Mouse (Mus musculus) G1E (cell line): ENCODE results near the gene Tprkb. TPM values are rescaled to one million over a fixed set of nuclear protein-coding genes. Genes with fewer than 3 reads are reported as not detected.
"Not testable (repeated sequence)": the region's sequence is repeated elsewhere in the genome, so short reads cannot be mapped to it uniquely, and the experiment has no call there.

Experiments used
- ATAC-seq: 2 replicates; pipeline ENCODE4 v1.8.0; 2016; ENCODE audit warnings: mild to moderate bottlenecking; ENCODE audit not compliant: insufficient number of reproducible peaks, poor library complexity, low FRiP score, severe bottlenecking; ENCODE audit errors: extremely low read depth
- DNase-seq: peaks from one replicate; pipeline ENCODE4 v3.0.0; 2012; ENCODE audit warnings: low spot score
- H3K27me3 ChIP-seq: 2 replicates; pipeline ENCODE4 v1.6.1; 2012; ENCODE audit warnings: mild to moderate bottlenecking, low read length, inconsistent platforms; ENCODE audit not compliant: insufficient read depth
- H3K36me3 ChIP-seq: replicated peaks from 2 replicates; pipeline ENCODE3; 2012; ENCODE audit warnings: mild to moderate bottlenecking, inconsistent platforms
- H3K4me1 ChIP-seq: 2 replicates; pipeline ENCODE4 v1.6.1; 2012; ENCODE audit warnings: low read depth, low read length, inconsistent platforms, mixed read lengths; ENCODE audit not compliant: insufficient read depth
- H3K4me3 ChIP-seq: 2 replicates; pipeline ENCODE4 v1.5.1; 2012; ENCODE audit warnings: low read depth, mild to moderate bottlenecking, inconsistent platforms, low read length, moderate library complexity, mixed read lengths
- H3K9me3 ChIP-seq: replicated peaks from 2 replicates; pipeline ENCODE4 v1.6.1; 2012; ENCODE audit warnings: inconsistent platforms
- CTCF ChIP-seq: IDR thresholded peaks from 2 replicates; pipeline ENCODE4 v1.5.1; 2012; ENCODE audit warnings: low read depth, low read length, inconsistent platforms, mixed read lengths
- GATA1 ChIP-seq: IDR thresholded peaks from 2 replicates; pipeline ENCODE4 v1.6.1; 2012; ENCODE audit warnings: borderline replicate concordance, low read length, inconsistent platforms, mixed read lengths
- GATA2 ChIP-seq: IDR thresholded peaks from 2 replicates; pipeline ENCODE4 v1.6.1; 2012; ENCODE audit warnings: low read depth, low read length, inconsistent platforms, borderline replicate concordance
- POLR2AphosphoS5 ChIP-seq: IDR thresholded peaks from 2 replicates; pipeline ENCODE4 v1.6.1; 2012; ENCODE audit warnings: low read depth, low read length, inconsistent platforms; ENCODE audit not compliant: insufficient replicate concordance
- TAL1 ChIP-seq: conservative IDR thresholded peaks from 2 replicates; pipeline ENCODE4 v1.6.1; 2012; ENCODE audit warnings: low read depth, low read length, inconsistent platforms, mixed read lengths
- polyA plus RNA-seq: library from polyadenylated mRNA; stranded (reverse); fragments of >175 nt; gene quantifications from 2 replicates; pipeline ENCODE4 v1.2.3, GENCODE M21; 2012
- total RNA-seq, 2 experiments: library from RNA; stranded (forward) in 1 of 2; stranded (reverse) in 1 of 2; fragments of 200-1000 nt in 1 of 2; fragments of >200 nt in 1 of 2; fragmentation: Nextera tagmentation in 1 of 2; gene quantifications; 2 replicates each; pipeline ENCODE4 v1.2.3; 2014 to 2017

Tprkb gene
- total and polyA plus RNA-seq, 3 experiments, result 6.3 to 80.9 (median 68.6) TPM

DNA sequence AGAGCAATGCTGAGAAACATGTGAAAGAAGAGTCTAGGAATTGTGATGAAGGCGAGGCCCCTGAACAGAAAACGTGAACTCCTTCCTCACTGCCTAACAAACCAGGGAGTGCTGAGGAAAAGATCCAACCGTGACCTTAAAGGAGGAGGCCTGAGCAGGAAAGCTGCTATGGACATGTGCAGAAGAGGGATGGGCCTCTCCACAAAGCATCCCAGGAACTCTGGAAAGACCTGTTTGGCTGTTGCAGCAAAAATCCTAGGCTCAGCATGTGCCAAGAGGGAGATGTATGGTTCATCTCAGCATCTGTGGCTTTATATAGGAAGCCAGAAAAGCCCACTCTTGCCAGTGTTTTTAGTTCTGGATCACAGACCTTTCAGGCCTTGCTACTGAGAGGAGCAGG lies 61.0 kb downstream of the Tprkb start:
- peaks cover 45% of the 10 kb centered on the region for H3K27me3 ChIP-seq
- no peaks in the 10 kb centered on the region for H3K4me1 ChIP-seq
- H3K9me3 ChIP-seq, result no peaks in the 10 kb centered on the region
- no peak for DNase-seq
- no peak for ATAC-seq
- TF ChIP-seq TAL1 (no peak), GATA2 (no peak), GATA1 (no peak), POLR2AphosphoS5 (no peak), CTCF (no peak)
- H3K4me3 ChIP-seq, result no peak overlapping the region
- no peaks in the 10 kb centered on the region for H3K36me3 ChIP-seq

DNA sequence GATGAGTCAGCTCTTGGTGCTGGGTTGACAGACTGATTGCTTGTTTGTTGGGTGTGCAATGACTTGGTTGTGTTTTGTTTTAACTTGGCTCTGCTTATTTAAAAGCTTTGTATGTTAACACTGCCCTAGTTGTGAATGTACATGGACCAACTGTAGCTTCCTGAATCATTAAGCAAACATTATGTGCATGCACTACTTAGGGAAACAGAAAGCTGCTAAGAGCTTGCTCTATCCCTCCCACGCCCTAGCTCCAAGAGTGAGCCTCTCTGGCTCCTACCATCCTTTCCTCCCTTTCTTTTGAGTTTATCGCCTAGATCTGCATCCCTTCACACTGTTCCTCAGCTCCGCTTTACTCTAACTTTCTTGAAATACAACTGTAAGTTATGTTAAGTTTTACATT lies 61.7 kb downstream of the Tprkb start:
- no peak for ATAC-seq
- no peak overlapping the region for H3K4me3 ChIP-seq
- no peak for DNase-seq
- no peaks in the 10 kb centered on the region for H3K36me3 ChIP-seq
- H3K27me3 ChIP-seq, result peaks cover 45% of the 10 kb centered on the region
- peaks cover 3% of the 10 kb centered on the region for H3K9me3 ChIP-seq
- TF ChIP-seq CTCF (no peak), TAL1 (no peak), GATA1 (no peak), POLR2AphosphoS5 (no peak), GATA2 (no peak)
- no peaks in the 10 kb centered on the region for H3K4me1 ChIP-seq

DNA sequence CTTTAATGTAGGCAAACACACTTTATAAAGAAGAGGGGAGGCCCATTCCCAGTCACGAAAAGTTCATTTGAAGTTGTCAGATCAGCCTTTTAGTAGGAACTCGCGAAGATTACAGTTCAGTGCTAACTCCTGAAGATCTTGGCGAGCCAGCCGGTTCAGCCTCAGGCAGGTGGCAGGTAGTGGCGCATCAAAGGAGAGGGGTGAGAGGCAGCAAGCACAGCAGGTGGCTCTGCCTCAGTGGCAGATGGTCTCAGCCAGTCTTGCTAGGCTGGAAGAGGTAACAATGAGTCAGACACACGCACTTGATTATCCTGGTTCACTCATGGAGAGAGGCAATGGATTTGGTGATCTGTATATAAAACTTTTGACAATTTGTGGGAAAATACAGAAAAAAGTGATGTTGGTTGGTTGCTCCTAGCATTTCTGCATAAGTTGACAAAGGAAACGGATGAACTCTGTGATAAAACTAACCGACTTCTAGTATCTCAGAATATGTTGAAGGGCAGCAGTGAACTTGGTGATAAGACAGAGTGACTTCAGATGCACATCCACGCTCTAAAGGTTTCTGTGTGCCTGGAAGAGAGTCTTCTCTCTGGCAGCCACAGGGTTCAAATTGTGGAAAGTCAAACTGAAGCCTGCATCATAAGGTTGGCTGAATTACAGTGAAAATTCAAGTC lies 63.4 kb downstream of the Tprkb start:
- DNase-seq (no peak), ATAC-seq (no peak)
- H3K9me3 ChIP-seq, result peaks cover 15% of the 10 kb centered on the region
- TF ChIP-seq POLR2AphosphoS5 (no peak), GATA2 (no peak), GATA1 (no peak)
- no peaks in the 10 kb centered on the region for H3K4me1 ChIP-seq
- no peak overlapping the region for H3K4me3 ChIP-seq
- no peaks in the 10 kb centered on the region for H3K36me3 ChIP-seq
- peaks cover 38% of the 10 kb centered on the region for H3K27me3 ChIP-seq

DNA sequence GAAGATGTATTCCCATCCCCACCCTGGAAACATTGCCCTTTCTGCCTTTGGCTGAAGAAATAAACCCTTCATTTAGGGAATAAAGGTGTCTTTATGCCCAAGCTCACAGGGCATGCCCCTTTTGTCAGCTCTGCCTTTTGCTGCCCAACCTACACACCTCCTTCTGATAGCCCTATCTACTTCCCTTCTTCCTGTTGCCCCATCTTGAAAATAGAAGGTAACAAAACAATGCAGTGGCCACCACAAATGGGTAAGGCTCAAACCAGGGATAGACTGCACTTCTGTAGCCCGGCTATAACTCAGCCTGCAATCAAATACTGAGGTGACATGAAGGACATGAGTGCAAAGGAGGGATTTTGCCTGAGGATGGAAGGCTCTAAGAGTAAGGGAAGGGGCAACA lies 64.1 kb downstream of the Tprkb start:
- ATAC-seq (no peak), DNase-seq (no peak)
- Histone ChIP-seq H3K4me1 (no peaks in the 10 kb centered on the region), H3K27me3 (peaks cover 33% of the 10 kb centered on the region), H3K4me3 (no peak overlapping the region), H3K9me3 (peaks cover 15% of the 10 kb centered on the region), H3K36me3 (no peaks in the 10 kb centered on the region)
- TF ChIP-seq CTCF (no peak), GATA2 (no peak), TAL1 (no peak), GATA1 (no peak), POLR2AphosphoS5 (no peak)

DNA sequence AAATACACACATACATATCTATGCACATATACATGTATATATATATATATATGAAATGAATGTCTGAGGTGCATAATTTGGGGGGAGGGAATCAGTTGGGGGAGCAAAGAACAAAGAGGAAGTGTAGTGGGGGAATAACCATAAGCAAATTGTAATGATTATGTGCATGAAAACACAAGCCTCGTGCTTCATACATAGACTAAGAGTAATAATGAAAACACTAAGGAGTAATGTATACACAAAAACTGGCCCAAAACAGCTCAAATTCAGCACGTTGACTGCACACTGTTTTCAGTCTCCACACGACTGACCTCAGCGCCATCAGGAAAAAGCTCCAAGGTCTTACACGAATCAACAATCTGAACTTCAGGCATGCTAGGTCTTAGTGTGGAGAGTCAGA lies 64.6 kb downstream of the Tprkb start:
- Histone ChIP-seq H3K27me3 (peaks cover 29% of the 10 kb centered on the region), H3K4me3 (no peak overlapping the region), H3K4me1 (no peaks in the 10 kb centered on the region), H3K36me3 (no peaks in the 10 kb centered on the region), H3K9me3 (peaks cover 15% of the 10 kb centered on the region)
- DNase-seq, result no peak
- no peak for ATAC-seq
- TF ChIP-seq POLR2AphosphoS5 (no peak), TAL1 (no peak), GATA1 (no peak), CTCF (no peak), GATA2 (no peak)

DNA sequence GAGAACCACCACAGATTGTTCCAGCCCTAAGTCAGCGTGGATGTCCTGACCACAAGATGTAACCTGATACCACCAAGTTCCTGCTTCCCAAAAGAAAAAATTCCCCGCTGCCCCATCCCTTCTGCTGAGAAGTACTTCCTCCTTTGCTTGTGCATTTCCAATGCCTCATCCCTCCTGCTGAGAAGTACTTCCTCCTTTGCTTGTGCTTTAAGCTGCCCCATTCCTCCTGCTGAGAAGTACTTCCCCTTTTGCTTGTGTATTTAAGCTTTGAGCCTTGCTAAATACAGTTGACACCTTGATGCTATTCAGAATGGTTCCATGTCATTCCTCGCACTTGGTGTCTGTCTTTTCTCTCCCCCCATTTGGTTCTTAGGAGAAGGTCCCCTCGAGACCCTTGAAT lies 67.1 kb downstream of the Tprkb start:
- not testable (repeated sequence) for ATAC-seq, DNase-seq, H3K4me3 ChIP-seq, H3K4me1 ChIP-seq, H3K36me3 ChIP-seq
- Histone ChIP-seq H3K27me3 (peaks cover 16% of the 10 kb centered on the region), H3K9me3 (peaks cover 15% of the 10 kb centered on the region)

Other genes with a start within 250 kb of the Tprkb start
- gene Nat8f7, start 198.7 kb upstream of the Tprkb start, total RNA-seq (2014; fragmentation: Nextera tagmentation), result not detected in 2 replicates
- not detected in 2 replicates for gene Nat8f7, start 198.7 kb upstream of the Tprkb start, total RNA-seq (2017)
- not detected in 2 replicates for gene Nat8f7, start 198.7 kb upstream of the Tprkb start, polyA plus RNA-seq
- not detected in 2 replicates for gene Nat8f3, start 146.1 kb upstream of the Tprkb start, total RNA-seq (2014; fragmentation: Nextera tagmentation)
- gene Nat8f3, start 146.1 kb upstream of the Tprkb start, total RNA-seq (2017), result 0.12 and 0.22 TPM in 2 replicates
- gene Nat8f3, start 146.1 kb upstream of the Tprkb start, polyA plus RNA-seq, result not detected in 2 replicates
- not detected in 2 replicates for gene Nat8f6, start 90.9 kb upstream of the Tprkb start, total RNA-seq (2014; fragmentation: Nextera tagmentation)
- gene Nat8f6, start 90.9 kb upstream of the Tprkb start, total RNA-seq (2017), result not detected in 2 replicates
- not detected in 2 replicates for gene Nat8f6, start 90.9 kb upstream of the Tprkb start, polyA plus RNA-seq
- not detected in 2 replicates for gene Nat8f5, start 90.9 kb upstream of the Tprkb start, total RNA-seq (2014; fragmentation: Nextera tagmentation)
- gene Nat8f5, start 90.9 kb upstream of the Tprkb start, total RNA-seq (2017), result not detected in 2 replicates
- gene Nat8f5, start 90.9 kb upstream of the Tprkb start, polyA plus RNA-seq, result not detected in 2 replicates
- gene Nat8, start 79.8 kb upstream of the Tprkb start, total RNA-seq (2014; fragmentation: Nextera tagmentation), result not detected in 2 replicates
- gene Nat8, start 79.8 kb upstream of the Tprkb start, total RNA-seq (2017), result not detected in 2 replicates
- gene Nat8, start 79.8 kb upstream of the Tprkb start, polyA plus RNA-seq, result not detected in 2 replicates
- gene Nat8f2, start 42.7 kb upstream of the Tprkb start, total RNA-seq (2014; fragmentation: Nextera tagmentation), result not detected in 2 replicates
- 0.06 and 0.11 TPM in 2 replicates for gene Nat8f2, start 42.7 kb upstream of the Tprkb start, total RNA-seq (2017)
- not detected in 2 replicates for gene Nat8f2, start 42.7 kb upstream of the Tprkb start, polyA plus RNA-seq
- gene Nat8f4, start 7.0 kb upstream of the Tprkb start, total RNA-seq (2014; fragmentation: Nextera tagmentation), result 1.4 and 1.7 TPM in 2 replicates
- 3.1 and 3.6 TPM in 2 replicates for gene Nat8f4, start 7.0 kb upstream of the Tprkb start, total RNA-seq (2017)
- 0.11 and 0.14 TPM in 2 replicates for gene Nat8f4, start 7.0 kb upstream of the Tprkb start, polyA plus RNA-seq
- gene Nat8f1, start 3.8 kb downstream of the Tprkb start, total RNA-seq (2014; fragmentation: Nextera tagmentation), result 11.2 TPM in 2 replicates
- 4.8 and 6.4 TPM in 2 replicates for gene Nat8f1, start 3.8 kb downstream of the Tprkb start, total RNA-seq (2017)
- gene Nat8f1, start 3.8 kb downstream of the Tprkb start, polyA plus RNA-seq, result 1.3 and 1.9 TPM in 2 replicates
- gene Dusp11, start 49.8 kb downstream of the Tprkb start, total RNA-seq (2014; fragmentation: Nextera tagmentation), result 222 and 254 TPM in 2 replicates
- gene Dusp11, start 49.8 kb downstream of the Tprkb start, total RNA-seq (2017), result 67.6 and 82.0 TPM in 2 replicates
- gene Dusp11, start 49.8 kb downstream of the Tprkb start, polyA plus RNA-seq, result 44.4 and 59.6 TPM in 2 replicates
- not detected in 2 replicates for gene Figla, start 104.3 kb downstream of the Tprkb start, total RNA-seq (2014; fragmentation: Nextera tagmentation)
- gene Figla, start 104.3 kb downstream of the Tprkb start, total RNA-seq (2017), result not detected in 2 replicates
- not detected in 2 replicates for gene Figla, start 104.3 kb downstream of the Tprkb start, polyA plus RNA-seq
- 43.2 and 82.9 TPM in 2 replicates for gene Add2, start 116.8 kb downstream of the Tprkb start, total RNA-seq (2014; fragmentation: Nextera tagmentation)
- 106 and 121 TPM in 2 replicates for gene Add2, start 116.8 kb downstream of the Tprkb start, total RNA-seq (2017)
- gene Add2, start 116.8 kb downstream of the Tprkb start, polyA plus RNA-seq, result 114 and 125 TPM in 2 replicates